Mouse (Mus musculus) hindbrain, embryonic 15.5 days (tissue): ENCODE measurements around the gene Arid5b. TPM values are rescaled to one million over a fixed set of nuclear protein-coding genes. Genes with fewer than 3 reads are reported as not detected.

ENCODE experiments used
- ATAC-seq: fragments of 200-750 bp; cut with Nextera tagmentation; 2 replicates; pipeline ENCODE4 v1.8.0; 2017; ENCODE audit warnings: low read depth, moderate number of reproducible peaks, moderate TSS enrichment; ENCODE audit not compliant: low FRiP score
- H3K27ac ChIP-seq: fragments of 300-500 bp; sonication (generic); replicated peaks from 2 replicates; pipeline ENCODE4 v1.5.1; 2015; ENCODE audit warnings: mild to moderate bottlenecking, inconsistent platforms
- H3K27me3 ChIP-seq: fragments of 300-500 bp; sonication (generic); 2 replicates; pipeline ENCODE4 v1.6.1; 2015; ENCODE audit warnings: control low read depth, inconsistent platforms
- H3K36me3 ChIP-seq: fragments of 300-500 bp; sonication (generic); 2 replicates; pipeline ENCODE4 v1.6.1; 2015; ENCODE audit warnings: control low read depth, inconsistent platforms
- H3K4me1 ChIP-seq: fragments of 300-500 bp; sonication (generic); replicated peaks from 2 replicates; pipeline ENCODE4 v1.6.1; 2015; ENCODE audit warnings: control low read depth, inconsistent platforms
- H3K4me2 ChIP-seq: fragments of 300-500 bp; sonication (generic); 2 replicates; pipeline ENCODE4 v1.6.1; 2015; ENCODE audit warnings: moderate library complexity, mild to moderate bottlenecking, inconsistent platforms
- H3K4me3 ChIP-seq: fragments of 300-500 bp; sonication (generic); 2 replicates; pipeline ENCODE4 v1.5.1; 2015; ENCODE audit warnings: mild to moderate bottlenecking, inconsistent platforms
- H3K9ac ChIP-seq: fragments of 300-500 bp; sonication (generic); 2 replicates; pipeline ENCODE4 v1.6.1; 2015; ENCODE audit warnings: inconsistent platforms
- H3K9me3 ChIP-seq: fragments of 300-500 bp; sonication (generic); 2 replicates; pipeline ENCODE4 v1.6.1; 2016; ENCODE audit warnings: control low read depth, inconsistent platforms
- WGBS: fragments of 180-500 bp; shearing (Covaris S2); methylation state at CpG from one replicate; pipeline ENCODE4 v1.1.7; 2015; 5-methylcytosine and 5-hydroxymethylcytosine counted together
- polyA plus RNA-seq: library from polyadenylated mRNA; unstranded; fragments of >200 nt; fragmentation: Nextera tagmentation; extraction: Ambion mirVana; gene quantifications from 2 replicates; pipeline ENCODE4 v1.2.1, GENCODE M21; 2015

The Arid5b gene
- polyA plus RNA-seq, 1 experiment from 2014 or later, result 17.4 TPM

- no peak for ATAC-seq
- WGBS, result 55% methylated on average over 10 of the region's 10 CpGs
- Histone ChIP-seq H3K27ac (peak overlapping the region; percentile 47), H3K4me2 (no peak overlapping the region), H3K4me3 (no peak overlapping the region), H3K4me1 (peaks cover 24% of the 10 kb centered on the region), H3K27me3 (no peaks in the 10 kb centered on the region), H3K9ac (no peak overlapping the region), H3K36me3 (no peaks in the 10 kb centered on the region), H3K9me3 (no peaks in the 10 kb centered on the region)
Observed at GRCm38 (mm10) chr10:68165709-68166694, 112.5 kb downstream of the Arid5b start.

- no peak overlapping the region for H3K4me2 ChIP-seq
- H3K9ac ChIP-seq, result no peak overlapping the region
- 69% methylated on average over 8 of the region's 8 CpGs for WGBS
- no peak for ATAC-seq
- no peaks in the 10 kb centered on the region for H3K36me3 ChIP-seq
- peak overlapping the region; percentile 47; the same call in 1 of the 2 replicates for H3K27ac ChIP-seq
- H3K27me3 ChIP-seq, result no peaks in the 10 kb centered on the region
- H3K9me3 ChIP-seq, result no peaks in the 10 kb centered on the region
- H3K4me1 ChIP-seq, result peaks cover 24% of the 10 kb centered on the region
- no peak overlapping the region for H3K4me3 ChIP-seq
Observed at GRCm38 (mm10) chr10:68164723-68165706, 113.5 kb downstream of the Arid5b start.

- Histone ChIP-seq H3K27me3 (no peaks in the 10 kb centered on the region), H3K4me3 (no peak overlapping the region), H3K9me3 (no peaks in the 10 kb centered on the region), H3K9ac (no peak overlapping the region), H3K27ac (no peak overlapping the region), H3K4me2 (no peak overlapping the region), H3K4me1 (peaks cover 24% of the 10 kb centered on the region), H3K36me3 (no peaks in the 10 kb centered on the region)
- WGBS, result 91% methylated on average over 2 of the region's 2 CpGs
- no peak for ATAC-seq
Observed at GRCm38 (mm10) chr10:68164137-68164536, 114.4 kb downstream of the Arid5b start.

GRCm38 (mm10) chr10:68159759-68160158 is 118.8 kb downstream of the Arid5b start:
- WGBS, result 94% methylated on average over 9 of the region's 9 CpGs
- Histone ChIP-seq H3K27ac (no peak overlapping the region), H3K4me1 (peaks cover 4% of the 10 kb centered on the region; the same call in 1 of the 2 replicates), H3K9me3 (no peaks in the 10 kb centered on the region), H3K4me2 (no peak overlapping the region), H3K27me3 (no peaks in the 10 kb centered on the region), H3K36me3 (no peaks in the 10 kb centered on the region), H3K4me3 (no peak overlapping the region), H3K9ac (no peak overlapping the region)
- ATAC-seq, result no peak

- H3K9ac ChIP-seq, result no peak overlapping the region
- H3K27ac ChIP-seq, result no peak overlapping the region
- no peaks in the 10 kb centered on the region for H3K9me3 ChIP-seq
- no peaks in the 10 kb centered on the region for H3K36me3 ChIP-seq
- WGBS, result 88% methylated on average over 5 of the region's 5 CpGs
- no peak overlapping the region for H3K4me3 ChIP-seq
- H3K4me1 ChIP-seq, result peaks cover 12% of the 10 kb centered on the region
- H3K4me2 ChIP-seq, result no peak overlapping the region
- no peaks in the 10 kb centered on the region for H3K27me3 ChIP-seq
- ATAC-seq, result no peak
Observed at GRCm38 (mm10) chr10:68158555-68158954, 120.0 kb downstream of the Arid5b start.

- Histone ChIP-seq H3K4me2 (no peak overlapping the region), H3K9me3 (no peaks in the 10 kb centered on the region), H3K4me3 (no peak overlapping the region), H3K27me3 (no peaks in the 10 kb centered on the region), H3K9ac (no peak overlapping the region), H3K36me3 (no peaks in the 10 kb centered on the region), H3K27ac (no peak overlapping the region), H3K4me1 (peaks cover 18% of the 10 kb centered on the region)
- no peak for ATAC-seq
- WGBS, result 45% methylated on average over 8 of the region's 8 CpGs
Observed at GRCm38 (mm10) chr10:68157511-68157910, 121.0 kb downstream of the Arid5b start.

GRCm38 (mm10) chr10:68156646-68157245 is 121.8 kb downstream of the Arid5b start:
- H3K9ac ChIP-seq, result no peak overlapping the region
- H3K36me3 ChIP-seq, result no peaks in the 10 kb centered on the region
- WGBS, result 72% methylated on average over 10 of the region's 10 CpGs
- peaks cover 18% of the 10 kb centered on the region for H3K4me1 ChIP-seq
- ATAC-seq, result no peak
- H3K4me3 ChIP-seq, result no peak overlapping the region
- no peak overlapping the region for H3K27ac ChIP-seq
- H3K4me2 ChIP-seq, result no peak overlapping the region
- no peaks in the 10 kb centered on the region for H3K9me3 ChIP-seq
- no peaks in the 10 kb centered on the region for H3K27me3 ChIP-seq

- H3K27me3 ChIP-seq, result no peaks in the 10 kb centered on the region
- H3K4me2 ChIP-seq, result no peak overlapping the region
- no peak for ATAC-seq
- no peaks in the 10 kb centered on the region for H3K9me3 ChIP-seq
- no peak overlapping the region for H3K27ac ChIP-seq
- H3K9ac ChIP-seq, result no peak overlapping the region
- H3K4me3 ChIP-seq, result no peak overlapping the region
- WGBS, result 75% methylated on average over 6 of the region's 6 CpGs
- peaks cover 18% of the 10 kb centered on the region for H3K4me1 ChIP-seq
- H3K36me3 ChIP-seq, result no peaks in the 10 kb centered on the region
Observed at GRCm38 (mm10) chr10:68156159-68156558, 122.4 kb downstream of the Arid5b start.

- H3K27ac ChIP-seq, result no peak overlapping the region
- no peak overlapping the region for H3K4me3 ChIP-seq
- ATAC-seq, result no peak
- no peaks in the 10 kb centered on the region for H3K36me3 ChIP-seq
- WGBS, result 91% methylated on average over 6 of the region's 6 CpGs
- H3K9ac ChIP-seq, result no peak overlapping the region
- H3K27me3 ChIP-seq, result no peaks in the 10 kb centered on the region
- peaks cover 18% of the 10 kb centered on the region for H3K4me1 ChIP-seq
- no peak overlapping the region for H3K4me2 ChIP-seq
- H3K9me3 ChIP-seq, result no peaks in the 10 kb centered on the region
Observed at GRCm38 (mm10) chr10:68155431-68156119, 123.0 kb downstream of the Arid5b start.

- H3K4me3 ChIP-seq, result no peak overlapping the region
- H3K27me3 ChIP-seq, result no peaks in the 10 kb centered on the region
- 68% methylated on average over 14 of the region's 14 CpGs for WGBS
- H3K4me1 ChIP-seq, result peaks cover 18% of the 10 kb centered on the region
- H3K36me3 ChIP-seq, result no peaks in the 10 kb centered on the region
- H3K27ac ChIP-seq, result no peak overlapping the region
- ATAC-seq, result no peak
- no peaks in the 10 kb centered on the region for H3K9me3 ChIP-seq
- H3K9ac ChIP-seq, result no peak overlapping the region
- H3K4me2 ChIP-seq, result peak overlapping the region; percentile 29
Observed at GRCm38 (mm10) chr10:68154046-68154765, 124.3 kb downstream of the Arid5b start.
